ENCODE assay signal across 10 mouse cellular contexts in the genomic region with DNA sequence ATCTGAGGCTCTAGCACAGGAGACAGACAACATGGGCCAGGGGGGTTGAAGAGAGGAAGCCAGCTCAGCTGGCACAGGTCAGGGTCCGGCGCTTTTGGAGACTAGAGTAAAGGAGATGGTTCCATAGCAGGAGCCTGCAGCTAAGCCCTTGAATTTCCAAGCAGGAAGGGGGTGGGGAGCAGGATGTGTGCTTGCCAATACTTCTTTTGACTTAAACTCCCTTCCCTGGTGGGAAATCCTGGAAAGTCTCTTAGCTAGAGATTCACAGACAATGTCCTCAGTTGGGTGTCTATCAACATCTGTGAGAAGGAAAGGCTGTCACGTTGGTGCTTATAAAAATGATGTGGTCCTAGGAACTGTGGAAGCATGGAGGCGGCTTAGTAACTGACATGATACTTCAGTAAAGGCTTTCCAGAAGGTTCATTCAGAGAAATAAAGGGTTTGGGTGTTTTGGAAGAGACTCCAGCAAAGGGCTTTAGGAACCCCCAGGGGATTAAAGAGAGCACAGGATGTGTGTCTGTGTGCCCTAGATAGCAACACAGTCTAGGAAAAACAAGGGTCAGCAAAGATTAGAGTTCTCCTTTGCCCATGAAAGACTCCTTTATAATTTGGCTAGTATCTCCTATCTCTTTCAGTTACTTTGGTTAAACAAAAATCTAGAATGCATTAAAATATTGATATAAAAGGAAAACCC. TPM values are rescaled to one million over a fixed set of nuclear protein-coding genes. Genes with fewer than 3 reads are reported as not detected.
DNase-seq lines count a peak whose midpoint lies in the region; ATAC-seq and TF ChIP-seq lines count a peak whose summit lies in the region.
"Had no signal": no experiment of that assay in that cellular context is flagged by ENCODE, and none has a peak within 500 bp of the region (broad histone marks: within the 10 kb centered on the region; RNA-seq: fewer than 3 reads in every experiment).

No protein-coding gene starts in this region.

- H3K9ac ChIP-seq in kidney, embryonic 16.5 days (replicated peaks; ENCODE audit: low read length), result no peak overlapping the region
- H3K9ac ChIP-seq in MEL (ENCODE audit: control insufficient read depth, low read depth, low read length, poor library complexity, severe bottlenecking), result peak overlapping the region; percentile 47
- H3K9ac ChIP-seq: midbrain, embryonic 12.5 days had no signal

- WGBS in kidney, adult 2 months, result 39% methylated on average over 4 of the region's 4 CpGs
- WGBS in kidney, embryonic 16.5 days, result 70% methylated on average over 4 of the region's 4 CpGs

- H3K36me3 ChIP-seq in kidney, adult 2 months (ENCODE audit: control insufficient read depth, insufficient read depth, low read length), result peaks cover 2% of the 10 kb centered on the region; the same call in 1 of the 2 replicates
- H3K36me3 ChIP-seq in kidney, embryonic 16.5 days (ENCODE audit: insufficient read depth, low read length), result no peaks in the 10 kb centered on the region
- H3K36me3 ChIP-seq in MEL (ENCODE audit: control insufficient read depth in 1 of 2, insufficient read depth in 2 of 2, low read length in 2 of 2), result peaks cover 12 to 51% of the 10 kb centered on the region in 2 experiments
- H3K36me3 ChIP-seq: midbrain, embryonic 12.5 days had no signal

- TF ChIP-seq CTCF in kidney, adult 2 months (conservative IDR thresholded peaks at IDR 0.05; ENCODE audit: insufficient read depth, insufficient read length, low read depth, low read length), result no peak
- no peak for TF ChIP-seq CTCF in MEL (IDR thresholded peaks at IDR 0.05 in 2 of 3, conservative IDR thresholded peaks at IDR 0.05 in 1 of 3; ENCODE audit: control insufficient read depth in 1 of 3, insufficient read depth in 1 of 3, low read depth in 2 of 3, low read length in 3 of 3, poor library complexity in 1 of 3, severe bottlenecking in 1 of 3)

- TF ChIP-seq EP300 in MEL (IDR thresholded peaks at IDR 0.05; ENCODE audit: low read depth in 1 of 2, low read length in 2 of 2), result peak; percentile 62 to 74; a peak in 3 of 4 replicates

- TF ChIP-seq POLR2A in kidney, adult 2 months (IDR thresholded peaks at IDR 0.05; ENCODE audit: low read depth, low read length), result no peak
- no peak for TF ChIP-seq POLR2A in MEL (IDR thresholded peaks at IDR 0.05; ENCODE audit: control insufficient read depth in 1 of 2, insufficient read depth in 1 of 2, low read depth in 1 of 2, low read length in 2 of 2, poor library complexity in 1 of 2)

- H3K4me3 ChIP-seq in kidney, adult 2 months (ENCODE audit: insufficient read depth, low read depth, low read length), result peak overlapping the region; percentile 35
- no peak overlapping the region for H3K4me3 ChIP-seq in kidney, embryonic 16.5 days (ENCODE audit: low read length)
- H3K4me3 ChIP-seq in MEL (ENCODE audit: control insufficient read depth in 1 of 2, insufficient read depth in 1 of 2, low read depth in 2 of 2, low read length in 2 of 2), result peak overlapping the region; percentile 28 to 46
- H3K4me3 ChIP-seq: midbrain, embryonic 12.5 days had no signal

- ATAC-seq in kidney, embryonic 16.5 days (ENCODE audit: low FRiP score, low TSS enrichment), result no peak
- 0 out of 2 replicates have a peak, but pooled peaks have one; percentile 6 for ATAC-seq in erythroblast, adult 5-6 weeks (replicated peaks; ENCODE audit: low FRiP score, poor library complexity, severe bottlenecking)
- ATAC-seq: Patski had no signal

- TF ChIP-seq RAD21 in MEL (IDR thresholded peaks at IDR 0.05; ENCODE audit: low read depth, low read length), result no peak

- no peaks in the 10 kb centered on the region for H3K27me3 ChIP-seq in kidney, adult 2 months (replicated peaks; ENCODE audit: control insufficient read depth, insufficient read depth, low read length)
- H3K27me3 ChIP-seq in kidney, embryonic 16.5 days (ENCODE audit: insufficient read depth, low read length), result no peaks in the 10 kb centered on the region; the same call in 1 of the 2 replicates
- H3K27me3 ChIP-seq in MEL (ENCODE audit: control insufficient read depth in 1 of 2, insufficient read depth in 2 of 2, low read length in 2 of 2), result no peaks in the 10 kb centered on the region
- H3K27me3 ChIP-seq: Patski had no signal

- peaks cover 4% of the 10 kb centered on the region; the same call in 1 of the 2 replicates for H3K4me1 ChIP-seq in kidney, adult 2 months (ENCODE audit: control insufficient read depth, insufficient read depth, low read length)
- H3K4me1 ChIP-seq in kidney, embryonic 16.5 days (ENCODE audit: insufficient read depth, low read length), result peaks cover 14% of the 10 kb centered on the region
- H3K4me1 ChIP-seq in MEL (ENCODE audit: control insufficient read depth in 1 of 2, insufficient read depth in 2 of 2, low read length in 2 of 2), result peaks cover 20 to 25% of the 10 kb centered on the region in 2 experiments
- H3K4me1 ChIP-seq: midbrain, embryonic 12.5 days had no signal

- peak; percentile 35 for DNase-seq in kidney, adult 2 months
- peak; percentile 61 for DNase-seq in MEL (ENCODE audit: low read depth, low spot score)
- peak; percentile 42 for DNase-seq in lung, postnatal 36 days
- DNase-seq in T-cell, adult 2 months (ENCODE audit: low spot score), result no peak
- no peak for DNase-seq in frontal cortex, postnatal 14 days (ENCODE audit: low spot score in 2 of 2)
- DNase-seq: thymus, postnatal 14 days had no signal

- no peak overlapping the region for H3K4me2 ChIP-seq in kidney, embryonic 16.5 days (replicated peaks; ENCODE audit: low read depth, low read length)
- H3K4me2 ChIP-seq: midbrain, embryonic 12.5 days had no signal

- peak overlapping the region; percentile 86 for H3K27ac ChIP-seq in kidney, adult 2 months (ENCODE audit: insufficient read depth, low read depth, low read length)
- no peak overlapping the region for H3K27ac ChIP-seq in kidney, embryonic 16.5 days (ENCODE audit: low read length)
- H3K27ac ChIP-seq in MEL (ENCODE audit: control insufficient read depth, low read depth, low read length), result peak overlapping the region; percentile 63
- H3K27ac ChIP-seq: midbrain, embryonic 12.5 days had no signal

- no peaks in the 10 kb centered on the region for H3K9me3 ChIP-seq in kidney, embryonic 16.5 days (ENCODE audit: low read length)
- no peaks in the 10 kb centered on the region for H3K9me3 ChIP-seq in MEL (replicated peaks; ENCODE audit: insufficient read depth, low read length)
- H3K9me3 ChIP-seq: midbrain, embryonic 12.5 days had no signal

- H3K79me2 ChIP-seq in MEL (ENCODE audit: control insufficient read depth, insufficient read depth, low read length, poor library complexity), result peaks cover 53% of the 10 kb centered on the region

TF ChIP-seq in MEL, 35 proteins besides CTCF, POLR2A, EP300 and RAD21 (continues in another document):
- no peak for TF ChIP-seq MAZ (IDR thresholded peaks at IDR 0.05; ENCODE audit: low read depth, low read length)
- 0 out of 2 replicates have a peak, but pooled peaks have one; percentile 18 for TF ChIP-seq MAFK (IDR thresholded peaks at IDR 0.05; ENCODE audit: borderline replicate concordance, low read depth, low read length)
- TF ChIP-seq ZKSCAN1 (IDR thresholded peaks at IDR 0.05; ENCODE audit: low read depth, low read length), result no peak
- no peak for TF ChIP-seq CHD2 (IDR thresholded peaks at IDR 0.05; ENCODE audit: low read length)
- TF ChIP-seq MYB (IDR thresholded peaks at IDR 0.05; ENCODE audit: low read depth, low read length), result no peak
- 0 out of 2 replicates have a peak, but pooled peaks have one; percentile 30 for TF ChIP-seq MXI1 (IDR thresholded peaks at IDR 0.05; ENCODE audit: low read depth, low read length)
- no peak for TF ChIP-seq UBTF (IDR thresholded peaks at IDR 0.05; ENCODE audit: borderline replicate concordance, insufficient read depth, low read depth, low read length)
- TF ChIP-seq TBP (IDR thresholded peaks at IDR 0.05; ENCODE audit: low read depth, low read length), result 0 out of 2 replicates have a peak, but pooled peaks have one; percentile 14
- no peak for TF ChIP-seq POLR2AphosphoS2 (IDR thresholded peaks at IDR 0.05; ENCODE audit: low read length)
- TF ChIP-seq BHLHE40 (IDR thresholded peaks at IDR 0.05; ENCODE audit: borderline replicate concordance, low read depth, low read length), result no peak
- no peak for TF ChIP-seq E2F4 (IDR thresholded peaks at IDR 0.05; ENCODE audit: borderline replicate concordance, low read depth, low read length)
- peak; percentile 72 for TF ChIP-seq TAL1 (IDR thresholded peaks at IDR 0.05; ENCODE audit: low read length)
- no peak for TF ChIP-seq SMC3 (IDR thresholded peaks at IDR 0.05; ENCODE audit: low read depth, low read length)
- no peak for TF ChIP-seq JUND (IDR thresholded peaks at IDR 0.05; ENCODE audit: low read depth, low read length)
- TF ChIP-seq ZNF384 (IDR thresholded peaks at IDR 0.05; ENCODE audit: low read depth, low read length), result no peak
- no peak for TF ChIP-seq ELF1 (IDR thresholded peaks at IDR 0.05; ENCODE audit: low read depth, low read length)
- TF ChIP-seq SIN3A (IDR thresholded peaks at IDR 0.05; ENCODE audit: low read length), result peak; percentile 48
- peak; percentile 63 for TF ChIP-seq TCF12 (IDR thresholded peaks at IDR 0.05; ENCODE audit: low read depth, low read length)
- no peak for TF ChIP-seq KAT2A (conservative IDR thresholded peaks at IDR 0.05; ENCODE audit: low read depth, low read length)
- no peak for TF ChIP-seq ZC3H11A (IDR thresholded peaks at IDR 0.05; ENCODE audit: low read depth, low read length)
- TF ChIP-seq ZMIZ1 (IDR thresholded peaks at IDR 0.05; ENCODE audit: low read depth, low read length), result no peak
- TF ChIP-seq NELFE (IDR thresholded peaks at IDR 0.05; ENCODE audit: low read depth, low read length), result no peak

RNA-seq across cellular contexts. Expression of a gene that starts 3.8 kb away (rescaled TPM):
- polyA plus RNA-seq in kidney, adult 2 months (2012; rRNA removed), result 1,535 and 1,611 TPM in 2 replicates
- 89.2 and 102 TPM in 2 replicates for polyA plus RNA-seq in kidney, embryonic 16.5 days (2015; fragmentation: Nextera tagmentation; extraction: Ambion mirVana)
- total RNA-seq in MEL (2012; rRNA removed), result 235 and 397 TPM in 2 replicates
- polyA plus RNA-seq in MEL (2012; ENCODE audit: insufficient read depth in 1 of 2, insufficient read length in 2 of 2, low read depth in 1 of 2, low replicate concordance in 2 of 2, missing spikeins in 1 of 2), result 100 to 1,000 TPM; 109 to 369 TPM
- total RNA-seq in erythroblast, adult 5-6 weeks (2015; ENCODE audit: low replicate concordance), result 2,221 and 2,248 TPM in 2 replicates
- 2,517 and 3,025 TPM in 2 replicates for total RNA-seq in erythroblast, adult 5-6 weeks (2017; ENCODE audit: low replicate concordance)

RNA-seq across cellular contexts. Expression of a gene that starts 26.6 kb away (rescaled TPM):
- polyA plus RNA-seq in kidney, adult 2 months (2012; rRNA removed), result 359 and 491 TPM in 2 replicates
- polyA plus RNA-seq in kidney, embryonic 16.5 days (2015; fragmentation: Nextera tagmentation; extraction: Ambion mirVana), result 21.0 and 22.3 TPM in 2 replicates
- total RNA-seq in MEL (2012; rRNA removed), result 1.7 and 1.8 TPM in 2 replicates
- polyA plus RNA-seq in MEL (2012; ENCODE audit: insufficient read depth in 1 of 2, insufficient read length in 2 of 2, low read depth in 1 of 2, low replicate concordance in 2 of 2, missing spikeins in 1 of 2), result 1 to 10 TPM in 1 of 2 experiments, not detected in 1; 4.9 TPM
- 0.38 TPM in 1 of 2 replicates, not detected in the other for total RNA-seq in erythroblast, adult 5-6 weeks (2015; ENCODE audit: low replicate concordance)
- total RNA-seq in erythroblast, adult 5-6 weeks (2017; ENCODE audit: low replicate concordance), result 0.85 TPM in 1 of 2 replicates, not detected in the other

Comparison
In these comparisons a context has a peak if more than half of its experiments do, and no peak if none do; other contexts are left out.
1. RNA of a gene that starts 26.6 kb away (polyA plus RNA-seq): 359 to 491 TPM in kidney, adult 2 months; 21.0 to 22.3 TPM in kidney, embryonic 16.5 days and 4.9 TPM in MEL; every median in the first group is over 10 times any median in the second.
2. DNase-seq: peak in kidney, adult 2 months (single experiment), MEL (single experiment) and lung, postnatal 36 days (single experiment); none in T-cell, adult 2 months (single experiment) and frontal cortex, postnatal 14 days (0 of 2).